Mouse (Mus musculus) embryo, embryonic 9.5 days (tissue): ENCODE measurements around the gene Zfp954.
A peak's percentile ranks its signal among the peaks of the same experiment; 100 is the strongest.
"Not testable (repeated sequence)": the region's sequence is repeated elsewhere in the genome, so short reads cannot be mapped to it uniquely, and the experiment has no call there.

Experiments
- DNase-seq: peaks from one replicate; pipeline ENCODE4 v3.0.0-alpha.2; 2017; ENCODE audit errors: extremely low spot score

Gene Zfp954

GRCm38 (mm10) chr7:7120921-7121601 is at the start of gene Zfp954:
TSS of gene Zfp954 (minus strand) at chr7:7121488.
- peak; percentile 81 for DNase-seq

- DNase-seq, result no peak
Observed at GRCm38 (mm10) chr7:7145991-7146608, 24.8 kb upstream of the Zfp954 start.

DNA sequence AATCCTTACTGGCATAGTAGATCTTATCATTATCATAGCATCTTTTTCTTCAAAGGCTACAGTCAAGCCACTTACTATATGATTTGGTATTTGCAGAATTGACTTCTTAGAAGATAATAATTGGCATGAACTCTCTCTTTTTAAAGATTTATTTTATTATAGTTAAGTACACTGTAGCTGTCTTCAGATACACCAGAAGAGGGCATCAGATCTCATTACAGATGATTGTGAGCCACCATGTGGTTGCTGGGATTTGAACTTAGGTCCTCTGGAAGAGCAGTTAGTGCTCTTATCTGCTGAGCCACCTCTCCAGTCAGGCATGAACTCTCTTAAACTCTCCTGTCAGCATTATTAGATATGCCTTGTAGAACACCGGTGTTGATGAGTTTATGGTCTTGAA is 22.9 kb upstream of the Zfp954 start:
- DNase-seq, result no peak

DNA sequence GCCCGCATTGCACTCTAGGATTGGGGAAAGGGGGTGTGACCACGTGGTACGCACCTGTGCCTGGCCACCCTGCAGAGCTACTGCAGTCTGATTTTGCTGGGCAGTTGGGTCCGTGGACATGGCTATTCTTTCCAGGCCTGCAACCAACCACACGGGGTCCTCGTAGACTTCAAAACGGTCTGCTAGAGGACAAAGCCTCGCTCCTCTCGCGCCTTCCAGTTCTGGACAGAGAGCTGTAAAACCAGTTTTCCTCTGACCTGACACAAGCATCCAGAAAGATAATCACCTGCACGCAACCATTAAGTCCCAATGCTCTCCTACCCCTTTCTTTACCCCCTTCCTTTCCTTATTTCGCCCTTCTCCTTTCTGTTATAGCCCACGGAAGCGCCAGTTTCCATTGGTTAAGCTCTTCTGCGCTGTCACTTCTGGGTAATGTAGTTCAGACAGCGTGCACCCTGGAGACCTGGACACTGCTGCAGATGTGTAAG is 15.1 kb upstream of the Zfp954 start, which contains the start of gene Zfp773:
Gene Zfp773, minus strand, starts transcription at position 377 of the 488 bp plus-strand sequence.
- peak; percentile 72 for DNase-seq

GRCm38 (mm10) chr7:7132751-7133150 is 11.5 kb upstream of the Zfp954 start:
- no peak for DNase-seq

GRCm38 (mm10) chr7:7130491-7131124 is 9.3 kb upstream of the Zfp954 start:
- not testable (repeated sequence) for DNase-seq

DNA sequence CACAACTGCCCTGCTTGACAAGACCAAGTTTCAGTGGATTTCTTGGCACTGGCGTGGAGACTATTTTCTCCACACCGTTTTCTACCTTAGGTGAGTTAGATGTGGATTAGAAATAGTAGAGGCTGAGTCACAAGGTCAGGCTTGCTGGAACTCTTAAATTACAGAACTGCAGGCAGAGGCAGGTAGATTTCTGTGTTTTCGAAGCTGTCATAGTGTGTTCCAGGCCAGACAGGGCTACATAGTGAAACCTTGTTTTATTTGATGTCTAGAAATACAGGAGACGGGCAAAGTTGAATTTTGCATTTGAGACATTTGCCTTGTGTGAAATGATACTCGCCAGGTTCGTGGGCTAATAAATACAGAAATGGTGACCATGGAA is 303 bp upstream of the Zfp954 start:
- DNase-seq, result no peak

DNA sequence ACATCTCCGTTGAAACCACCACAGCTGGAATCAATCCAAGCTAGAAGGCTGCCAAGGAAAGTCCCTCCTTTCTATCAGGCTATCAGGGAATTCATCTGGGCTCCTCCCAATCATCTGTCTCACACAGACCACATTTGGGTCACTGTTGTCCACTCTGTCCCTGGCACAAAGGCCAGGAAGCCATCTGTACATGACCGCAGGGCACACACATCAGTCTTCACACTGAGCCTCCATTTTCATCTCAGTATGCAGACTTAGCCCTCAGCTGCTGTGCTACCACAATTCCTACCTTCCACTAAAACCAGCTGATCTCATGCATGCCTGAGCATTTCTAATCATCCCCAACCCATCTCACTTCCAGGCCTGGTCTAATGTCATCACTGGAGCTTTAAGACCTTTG is 2.8 kb downstream of the Zfp954 start:
- no peak for DNase-seq

- no peak for DNase-seq
Observed at GRCm38 (mm10) chr7:7108501-7108900, 12.8 kb downstream of the Zfp954 start.
